Mouse (Mus musculus) heart, postnatal 0 days (tissue): ENCODE data around the gene Brd3.

ENCODE experiments used
- CTCF ChIP-seq: IDR thresholded peaks from 2 replicates; pipeline ENCODE4 v1.5.1; 2016; ENCODE audit warnings: antibody characterized with exemption, control low read depth, low read depth
- EP300 ChIP-seq: IDR thresholded peaks from 2 replicates; pipeline ENCODE4 v1.6.1; 2016; ENCODE audit warnings: antibody characterized with exemption, low read depth

DNA sequence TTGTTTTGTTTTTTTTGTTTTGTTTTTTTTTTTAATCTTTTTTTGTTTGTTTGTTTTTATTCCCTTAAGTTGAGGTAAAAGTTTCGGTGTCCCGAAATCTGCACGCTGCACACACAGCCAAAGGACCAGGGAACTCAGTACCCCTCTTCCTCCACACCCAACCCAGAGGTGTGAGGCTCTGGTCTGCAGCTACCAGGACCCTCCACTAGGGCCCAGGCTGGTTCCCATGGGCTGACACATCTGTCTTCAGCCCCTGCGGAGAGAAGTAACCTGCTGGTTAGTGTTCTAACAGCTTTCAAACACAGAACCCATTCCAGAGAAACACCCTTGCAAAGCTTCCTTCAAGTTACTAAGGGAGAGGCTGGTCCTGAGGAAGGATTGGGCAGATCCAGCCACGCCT is 59.7 kb downstream of the Brd3 start:
- TF ChIP-seq CTCF: peak; percentile 6; the same call in 1 of the 2 replicates
- no peak for TF ChIP-seq EP300
